ENCODE assay signal across 24 mouse cellular contexts in the genomic region with DNA sequence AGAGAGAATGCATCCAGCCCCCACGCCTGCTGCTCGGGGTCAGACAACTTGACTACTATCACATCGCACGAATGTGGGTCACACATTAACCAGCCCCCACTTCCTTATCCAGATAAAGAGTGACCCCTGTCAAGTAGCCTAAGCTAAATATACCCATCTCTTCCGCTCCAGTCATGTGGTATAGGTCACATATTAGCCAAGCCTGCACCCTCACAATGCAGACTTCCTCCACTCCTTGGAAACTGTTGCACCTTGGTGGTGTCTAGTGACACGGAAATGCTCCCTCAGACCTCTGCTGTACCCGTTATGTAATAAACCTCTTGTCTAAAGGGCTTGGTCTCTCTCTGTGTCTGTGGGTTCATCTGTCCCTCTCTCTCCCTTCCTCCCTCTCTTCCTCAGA. TPM values are rescaled to one million over a fixed set of nuclear protein-coding genes. Genes with fewer than 3 reads are reported as not detected.
DNase-seq lines count a peak whose midpoint lies in the region; ATAC-seq lines count a peak whose summit lies in the region.
"Had no signal": no experiment of that assay in that cellular context is flagged by ENCODE, and none has a peak within 500 bp of the region (broad histone marks: within the 10 kb centered on the region; RNA-seq: fewer than 3 reads in every experiment).

No protein-coding gene starts in this region.

- no peak overlapping the region for H3K9ac ChIP-seq in liver, embryonic 12.5 days
- H3K9ac ChIP-seq in liver, embryonic 11.5 days (ENCODE audit: low read depth, low read length): no peak overlapping the region
- no peak overlapping the region for H3K9ac ChIP-seq in intestine, embryonic 16.5 days (ENCODE audit: low read depth, low read length)
- H3K9ac ChIP-seq in neural tube, embryonic 15.5 days (replicated peaks): no peak overlapping the region
- H3K9ac ChIP-seq: forebrain, embryonic 13.5 days; hindbrain, embryonic 12.5 days; hindbrain, embryonic 15.5 days had no signal

- no peaks in the 10 kb centered on the region for H3K27me3 ChIP-seq in liver, embryonic 12.5 days (replicated peaks)
- H3K27me3 ChIP-seq in liver, embryonic 11.5 days (replicated peaks; ENCODE audit: control insufficient read depth, insufficient read depth, low read length): no peaks in the 10 kb centered on the region
- H3K27me3 ChIP-seq in intestine, embryonic 16.5 days (replicated peaks; ENCODE audit: control insufficient read depth, insufficient read depth, low read length): no peaks in the 10 kb centered on the region
- no peaks in the 10 kb centered on the region for H3K27me3 ChIP-seq in neural tube, embryonic 15.5 days (replicated peaks)
- H3K27me3 ChIP-seq: forebrain, embryonic 13.5 days; hindbrain, embryonic 12.5 days; hindbrain, embryonic 15.5 days had no signal

- no peak overlapping the region for H3K27ac ChIP-seq in liver, embryonic 12.5 days
- no peak overlapping the region for H3K27ac ChIP-seq in liver, embryonic 11.5 days (ENCODE audit: low read depth, low read length)
- no peak overlapping the region for H3K27ac ChIP-seq in intestine, embryonic 16.5 days (ENCODE audit: low read length)
- H3K27ac ChIP-seq in neural tube, embryonic 15.5 days (replicated peaks): no peak overlapping the region
- H3K27ac ChIP-seq: forebrain, embryonic 10.5 days; forebrain, embryonic 13.5 days; hindbrain, embryonic 12.5 days; hindbrain, embryonic 15.5 days had no signal

- WGBS in liver, embryonic 12.5 days (ENCODE audit: insufficient replicate concordance): 35% methylated on average over 7 of the region's 7 CpGs
- 41% methylated on average over 7 of the region's 7 CpGs for WGBS in liver, embryonic 11.5 days
- 44% methylated on average over 7 of the region's 7 CpGs for WGBS in intestine, embryonic 16.5 days
- WGBS in neural tube, embryonic 15.5 days: 80% methylated on average over 7 of the region's 7 CpGs

- peak overlapping the region; percentile 19; the same call in 1 of the 2 replicates for H3K4me2 ChIP-seq in liver, embryonic 12.5 days
- no peak overlapping the region for H3K4me2 ChIP-seq in liver, embryonic 11.5 days
- H3K4me2 ChIP-seq in intestine, embryonic 16.5 days (ENCODE audit: low read depth, low read length): peak overlapping the region; percentile 12; the same call in 1 of the 2 replicates
- no peak overlapping the region for H3K4me2 ChIP-seq in neural tube, embryonic 15.5 days
- H3K4me2 ChIP-seq: forebrain, embryonic 13.5 days; hindbrain, embryonic 12.5 days; hindbrain, embryonic 15.5 days had no signal

- H3K36me3 ChIP-seq in liver, embryonic 12.5 days: no peaks in the 10 kb centered on the region
- no peaks in the 10 kb centered on the region for H3K36me3 ChIP-seq in liver, embryonic 11.5 days (ENCODE audit: control insufficient read depth, insufficient read depth, low read length)
- H3K36me3 ChIP-seq in intestine, embryonic 16.5 days (ENCODE audit: control insufficient read depth, insufficient read depth, low read length): no peaks in the 10 kb centered on the region
- H3K36me3 ChIP-seq in neural tube, embryonic 15.5 days: no peaks in the 10 kb centered on the region
- H3K36me3 ChIP-seq: forebrain, embryonic 10.5 days; hindbrain, embryonic 12.5 days; hindbrain, embryonic 15.5 days had no signal

- peaks cover 7% of the 10 kb centered on the region; the same call in 1 of the 2 replicates for H3K4me1 ChIP-seq in liver, embryonic 12.5 days
- H3K4me1 ChIP-seq in liver, embryonic 11.5 days (replicated peaks; ENCODE audit: control insufficient read depth, insufficient read depth, low read length): no peaks in the 10 kb centered on the region
- peaks cover 12% of the 10 kb centered on the region; the same call in 1 of the 2 replicates for H3K4me1 ChIP-seq in intestine, embryonic 16.5 days (ENCODE audit: control insufficient read depth, insufficient read depth, low read length)
- peaks cover 7% of the 10 kb centered on the region for H3K4me1 ChIP-seq in neural tube, embryonic 15.5 days
- H3K4me1 ChIP-seq: forebrain, embryonic 10.5 days; hindbrain, embryonic 15.5 days had no signal

- H3K9me3 ChIP-seq in liver, embryonic 12.5 days (replicated peaks): no peaks in the 10 kb centered on the region
- H3K9me3 ChIP-seq in liver, embryonic 11.5 days (ENCODE audit: control insufficient read depth, low read length): no peaks in the 10 kb centered on the region
- no peaks in the 10 kb centered on the region; the same call in 1 of the 2 replicates for H3K9me3 ChIP-seq in intestine, embryonic 16.5 days (ENCODE audit: control insufficient read depth, low read length)
- H3K9me3 ChIP-seq in neural tube, embryonic 15.5 days (replicated peaks): no peaks in the 10 kb centered on the region
- H3K9me3 ChIP-seq: hindbrain, embryonic 12.5 days; hindbrain, embryonic 15.5 days had no signal

- DNase-seq in liver, embryonic 11.5 days (ENCODE audit: low spot score): no peak
- DNase-seq in layer of hippocampus, adult 9-10 months (ENCODE audit: low spot score): no peak
- no peak for DNase-seq in cerebellum, postnatal 10 days
- DNase-seq: adrenal gland, adult 2 months; adrenal gland, postnatal 25 days; cerebellum, adult 11-12 months; cerebellum, adult 8-10 months; cerebellum, postnatal 14 days; gastrocnemius, postnatal 10 days; gastrocnemius, postnatal 36 days; heart, adult 11 months had no signal

- H3K4me3 ChIP-seq in liver, embryonic 12.5 days: no peak overlapping the region
- no peak overlapping the region for H3K4me3 ChIP-seq in liver, embryonic 11.5 days (ENCODE audit: low read depth, low read length)
- no peak overlapping the region for H3K4me3 ChIP-seq in intestine, embryonic 16.5 days (ENCODE audit: low read length)
- H3K4me3 ChIP-seq in neural tube, embryonic 15.5 days (replicated peaks): no peak overlapping the region
- H3K4me3 ChIP-seq: forebrain, embryonic 10.5 days; forebrain, embryonic 13.5 days; hindbrain, embryonic 12.5 days; hindbrain, embryonic 15.5 days had no signal

- ATAC-seq in liver, embryonic 12.5 days: no peak
- no peak for ATAC-seq in liver, embryonic 11.5 days (replicated peaks; ENCODE audit: low FRiP score)
- ATAC-seq in intestine, embryonic 16.5 days: peak; percentile 91
- ATAC-seq in megakaryocyte progenitor cell, adult 5-6 weeks (replicated peaks; ENCODE audit: poor library complexity): peak; percentile 54; the same call in 1 of the 2 replicates
- no peak for ATAC-seq in neural tube, embryonic 15.5 days (ENCODE audit: low FRiP score)
- ATAC-seq: CD4-positive, CD25-positive, alpha-beta regulatory T cell, adult 4 months; forebrain, embryonic 13.5 days; forebrain, embryonic 16.5 days had no signal

RNA-seq across cellular contexts. Expression of a gene that starts 57.7 kb away (rescaled TPM):
- 0.60 and 0.72 TPM in 2 replicates for polyA plus RNA-seq in liver, embryonic 12.5 days (2016; fragmentation: Nextera tagmentation; extraction: Ambion mirVana)
- 0.99 and 1.1 TPM in 2 replicates for polyA plus RNA-seq in liver, embryonic 11.5 days (2014; fragmentation: Nextera tagmentation; extraction: Ambion mirVana)
- polyA plus RNA-seq in intestine, embryonic 16.5 days (2015; fragmentation: Nextera tagmentation; extraction: Ambion mirVana): 1.5 and 1.6 TPM in 2 replicates
- total RNA-seq in megakaryocyte progenitor cell, adult 5-6 weeks (2015): not detected in 2 replicates
- 0.04 TPM in 1 of 2 replicates, not detected in the other for total RNA-seq in megakaryocyte progenitor cell, adult 5-6 weeks (2017)
- polyA plus RNA-seq in neural tube, embryonic 15.5 days (2015; fragmentation: Nextera tagmentation; extraction: Ambion mirVana): 0.56 and 1.4 TPM in 2 replicates
- total RNA-seq: adrenal gland, postnatal 25 days; hematopoietic stem cell, adult 5-6 weeks; MEL had no signal
- polyA plus RNA-seq: C2C12 had no signal

Comparison
In these comparisons a context has a peak if more than half of its experiments do, and no peak if none do; other contexts are left out.
1. H3K4me2 ChIP-seq: peak in liver, embryonic 12.5 days (single experiment) and intestine, embryonic 16.5 days (single experiment); none in liver, embryonic 11.5 days (single experiment) and neural tube, embryonic 15.5 days (single experiment).
2. ATAC-seq: peak in intestine, embryonic 16.5 days (single experiment) and megakaryocyte progenitor cell, adult 5-6 weeks (single experiment); none in liver, embryonic 12.5 days (single experiment), liver, embryonic 11.5 days (single experiment) and neural tube, embryonic 15.5 days (single experiment).